ENCODE assay signal across 8 mouse cellular contexts in genomic region chr11:54859322-54860165, GRCm38 (mm10). TPM values are rescaled to one million over a fixed set of nuclear protein-coding genes. Genes with fewer than 3 reads are reported as not detected.
DNase-seq lines count a peak whose midpoint lies in the region; ATAC-seq lines count a peak whose summit lies in the region.

No protein-coding gene starts in this region.

- no peak overlapping the region for H3K27ac ChIP-seq in lung, embryonic 16.5 days (ENCODE audit: low read length)
- no peak overlapping the region; the same call in 1 of the 2 replicates for H3K27ac ChIP-seq in brown adipose tissue, adult 24 weeks (replicated peaks; ENCODE audit: low read depth, low read length)
- no peak overlapping the region for H3K27ac ChIP-seq in hindbrain, embryonic 11.5 days (ENCODE audit: low read depth, low read length)

- H3K4me3 ChIP-seq in lung, embryonic 16.5 days (ENCODE audit: low read length), result peak overlapping the region; percentile 85
- peak overlapping the region; percentile 95 for H3K4me3 ChIP-seq in brown adipose tissue, adult 24 weeks (ENCODE audit: insufficient read depth, low read depth, low read length)
- H3K4me3 ChIP-seq in hindbrain, embryonic 11.5 days (ENCODE audit: low read depth, low read length), result peak overlapping the region; percentile 53

- ATAC-seq in lung, embryonic 16.5 days (ENCODE audit: low read depth), result no peak
- no peak for ATAC-seq in hindbrain, embryonic 11.5 days (ENCODE audit: low FRiP score)
- ATAC-seq in activated CD4-positive, CD25-positive, alpha-beta regulatory T cell, adult 4 months, result no peak

- H3K36me3 ChIP-seq in lung, embryonic 16.5 days (ENCODE audit: control insufficient read depth, insufficient read depth, low read length), result no peaks in the 10 kb centered on the region
- no peaks in the 10 kb centered on the region for H3K36me3 ChIP-seq in hindbrain, embryonic 11.5 days (ENCODE audit: control insufficient read depth, insufficient read depth, low read length)

- H3K27me3 ChIP-seq in lung, embryonic 16.5 days (ENCODE audit: control insufficient read depth, insufficient read depth, low read depth, low read length), result no peaks in the 10 kb centered on the region
- H3K27me3 ChIP-seq in hindbrain, embryonic 11.5 days (ENCODE audit: control insufficient read depth, insufficient read depth, low read length), result no peaks in the 10 kb centered on the region

- DNase-seq in lung, postnatal 14 days, result no peak
- peak; percentile 42 for DNase-seq in hindbrain, embryonic 11.5 days (ENCODE audit: low spot score)
- DNase-seq in mesoderm, embryonic 11.5 days (ENCODE audit: low read depth, low spot score), result peak; percentile 37
- DNase-seq in frontal cortex, postnatal 14 days (ENCODE audit: low spot score in 2 of 2), result no peak
- DNase-seq in frontal cortex, adult 2 months (ENCODE audit: extremely low spot score in 1 of 2, low spot score in 1 of 2), result no peak

- WGBS in lung, embryonic 16.5 days, result 19% methylated on average over 11 of the region's 11 CpGs
- WGBS in hindbrain, embryonic 11.5 days, result 29% methylated on average over 11 of the region's 11 CpGs

- H3K9me3 ChIP-seq in lung, embryonic 16.5 days (ENCODE audit: control insufficient read depth, low read length), result no peaks in the 10 kb centered on the region
- H3K9me3 ChIP-seq in hindbrain, embryonic 11.5 days (ENCODE audit: control insufficient read depth, low read length), result no peaks in the 10 kb centered on the region

- peaks cover 7% of the 10 kb centered on the region for H3K4me1 ChIP-seq in lung, embryonic 16.5 days (replicated peaks; ENCODE audit: control insufficient read depth, insufficient read depth, low read length)
- no peaks in the 10 kb centered on the region for H3K4me1 ChIP-seq in brown adipose tissue, adult 24 weeks (ENCODE audit: control insufficient read depth, insufficient read depth, insufficient read length, low read length)
- no peaks in the 10 kb centered on the region for H3K4me1 ChIP-seq in hindbrain, embryonic 11.5 days (replicated peaks; ENCODE audit: control insufficient read depth, insufficient read depth, low read length)

- peak overlapping the region; percentile 81 for H3K9ac ChIP-seq in lung, embryonic 16.5 days (ENCODE audit: low read length)
- peak overlapping the region; percentile 61; the same call in 1 of the 2 replicates for H3K9ac ChIP-seq in hindbrain, embryonic 11.5 days (ENCODE audit: low read depth, low read length)

- peak overlapping the region; percentile 90 for H3K4me2 ChIP-seq in lung, embryonic 16.5 days (ENCODE audit: low read depth, low read length)
- peak overlapping the region; percentile 72 for H3K4me2 ChIP-seq in hindbrain, embryonic 11.5 days (replicated peaks; ENCODE audit: low read depth, low read length)

RNA-seq across cellular contexts. Expression of gene Lyrm7, which starts 1.2 kb away (rescaled TPM):
- polyA plus RNA-seq in lung, embryonic 16.5 days (2015; fragmentation: Nextera tagmentation; extraction: Ambion mirVana), result 5.8 and 7.7 TPM in 2 replicates
- 51.4 and 62.3 TPM in 2 replicates for polyA plus RNA-seq in brown adipose tissue, adult 24 weeks (2012; ENCODE audit: insufficient read depth, insufficient read length, missing spikeins)
- polyA plus RNA-seq in hindbrain, embryonic 11.5 days (2014; fragmentation: Nextera tagmentation; extraction: Ambion mirVana), result 9.7 and 11.2 TPM in 2 replicates
- 1 to 10 TPM; 2.4 to 3.7 TPM for polyA plus RNA-seq in activated CD4-positive, CD25-positive, alpha-beta regulatory T cell, adult 4 months (2017; shearing (Covaris generic))
- polyA plus RNA-seq in frontal cortex, adult 2 months (2012; rRNA removed), result 17.0 and 18.7 TPM in 2 replicates

RNA-seq across cellular contexts. Expression of gene Hint1, which starts 6.6 kb away (rescaled TPM):
- 563 and 641 TPM in 2 replicates for polyA plus RNA-seq in lung, embryonic 16.5 days (2015; fragmentation: Nextera tagmentation; extraction: Ambion mirVana)
- 558 and 608 TPM in 2 replicates for polyA plus RNA-seq in brown adipose tissue, adult 24 weeks (2012; ENCODE audit: insufficient read depth, insufficient read length, missing spikeins)
- polyA plus RNA-seq in hindbrain, embryonic 11.5 days (2014; fragmentation: Nextera tagmentation; extraction: Ambion mirVana), result 654 and 669 TPM in 2 replicates
- 100 to 1,000 TPM; 601 to 656 TPM for polyA plus RNA-seq in activated CD4-positive, CD25-positive, alpha-beta regulatory T cell, adult 4 months (2017; shearing (Covaris generic))
- 469 and 505 TPM in 2 replicates for polyA plus RNA-seq in frontal cortex, adult 2 months (2012; rRNA removed)

RNA-seq across cellular contexts. Expression of gene Gpx3, which starts 42.7 kb away (rescaled TPM):
- polyA plus RNA-seq in lung, embryonic 16.5 days (2015; fragmentation: Nextera tagmentation; extraction: Ambion mirVana), result 181 and 202 TPM in 2 replicates
- polyA plus RNA-seq in brown adipose tissue, adult 24 weeks (2012; ENCODE audit: insufficient read depth, insufficient read length, missing spikeins), result 1,156 and 2,121 TPM in 2 replicates
- 91.4 and 114 TPM in 2 replicates for polyA plus RNA-seq in hindbrain, embryonic 11.5 days (2014; fragmentation: Nextera tagmentation; extraction: Ambion mirVana)
- 1 to 10 TPM in 1 of 2 experiments, under 1 TPM in 1; 0.90 to 1.1 TPM for polyA plus RNA-seq in activated CD4-positive, CD25-positive, alpha-beta regulatory T cell, adult 4 months (2017; shearing (Covaris generic))
- polyA plus RNA-seq in frontal cortex, adult 2 months (2012; rRNA removed), result 11.7 and 14.9 TPM in 2 replicates

Comparison
In these comparisons a context has a peak if more than half of its experiments do, and no peak if none do; other contexts are left out.
1. DNase-seq: peak in hindbrain, embryonic 11.5 days (single experiment) and mesoderm, embryonic 11.5 days (single experiment); none in lung, postnatal 14 days (single experiment), frontal cortex, postnatal 14 days (0 of 2) and frontal cortex, adult 2 months (0 of 2).
2. Peak in every context shown above with its lines, with median percentiles within 50 percentile points of each other: H3K4me3 ChIP-seq.